Mouse (Mus musculus) ES-E14 (cell line): Measurements from ENCODE around the gene Bzw1. TPM values are rescaled to one million over a fixed set of nuclear protein-coding genes. Genes with fewer than 3 reads are reported as not detected.
A peak's percentile ranks its signal among the peaks of the same experiment; 100 is the strongest.

Experiments used
- DNase-seq: peaks from one replicate; pipeline ENCODE4 v3.0.0-alpha.2; 2013; ENCODE audit warnings: low read depth, low spot score
- H3K27ac ChIP-seq: 2 replicates; pipeline ENCODE4 v1.5.1; 2012; ENCODE audit warnings: low read depth, mild to moderate bottlenecking, low read length, moderate library complexity, mixed read lengths; ENCODE audit not compliant: poor library complexity, insufficient read depth, severe bottlenecking
- H3K36me3 ChIP-seq: 2 replicates; pipeline ENCODE4 v1.6.1; 2012; ENCODE audit warnings: mild to moderate bottlenecking, low read length, moderate library complexity, mixed read lengths; ENCODE audit not compliant: control insufficient read depth, poor library complexity, insufficient read depth, severe bottlenecking
- H3K4me1 ChIP-seq, 2 experiments: fragments of 150-350 bp in 1 of 2; sonication (generic) in 1 of 2; 2 replicates each; pipeline ENCODE4 v1.6.1; 2012; ENCODE audit warnings: low read length in 2 of 2, mild to moderate bottlenecking in 1 of 2, mixed read lengths in 1 of 2; ENCODE audit not compliant: control insufficient read depth in 2 of 2, insufficient read depth in 2 of 2, poor library complexity in 1 of 2
- H3K4me3 ChIP-seq, 2 experiments: fragments of 150-350 bp in 1 of 2; sonication (generic) in 1 of 2; 2 replicates each; pipeline ENCODE4 v1.5.1; 2012; ENCODE audit warnings: low read length in 2 of 2, low read depth in 1 of 2, mild to moderate bottlenecking in 1 of 2, mixed read lengths in 1 of 2; ENCODE audit not compliant: insufficient read depth in 1 of 2, poor library complexity in 1 of 2, severe bottlenecking in 1 of 2
- H3K9ac ChIP-seq: 2 replicates; pipeline ENCODE4 v1.6.1; 2012; ENCODE audit warnings: low read depth, mild to moderate bottlenecking, low read length, mixed read lengths; ENCODE audit not compliant: poor library complexity, insufficient read depth, severe bottlenecking
- H3K9me3 ChIP-seq: fragments of 150-350 bp; sonication (generic); 2 replicates; pipeline ENCODE4 v1.6.1; 2012; ENCODE audit warnings: low read depth, mild to moderate bottlenecking, low read length; ENCODE audit not compliant: control insufficient read depth, insufficient read depth
- CHD2 ChIP-seq: IDR thresholded peaks from 2 replicates; pipeline ENCODE4 v1.6.1; 2014; ENCODE audit warnings: mild to moderate bottlenecking, low read depth, low read length, inconsistent platforms
- HCFC1 ChIP-seq: IDR thresholded peaks from 2 replicates; pipeline ENCODE4 v1.6.1; 2012; ENCODE audit warnings: low read length, inconsistent platforms, borderline replicate concordance; ENCODE audit not compliant: insufficient read depth
- MAFK ChIP-seq: IDR thresholded peaks from 2 replicates; pipeline ENCODE4 v1.6.1; 2014; ENCODE audit warnings: mild to moderate bottlenecking, low read depth, low read length, inconsistent platforms; ENCODE audit not compliant: insufficient read depth
- ZC3H11A ChIP-seq: IDR thresholded peaks from 2 replicates; pipeline ENCODE4 v1.6.1; 2012; ENCODE audit warnings: low read depth, mild to moderate bottlenecking, inconsistent platforms, low read length, borderline replicate concordance
- ZNF384 ChIP-seq: IDR thresholded peaks from 2 replicates; pipeline ENCODE4 v1.6.1; 2012; ENCODE audit warnings: low read depth, low read length, inconsistent platforms
- in situ Hi-C, 2 experiments: fragments of 600-800 bp; cut with MboI; formaldehyde crosslinking; loops; one replicate each; pipeline ENCODE4 v1.15.1; 2025; ENCODE audit warnings: low sequenced_read_pairs in 2 of 2, inconsistent platforms in 1 of 2; ENCODE audit not compliant: unreplicated experiment in 2 of 2
- total RNA-seq: library from RNA; depleted of rRNA; stranded (reverse); fragments of 300-350 nt; gene quantifications from 2 replicates; pipeline ENCODE4 v1.2.3, GENCODE M21; 2012

Bzw1 gene
- total RNA-seq, 1 experiment, result 167 TPM

DNA sequence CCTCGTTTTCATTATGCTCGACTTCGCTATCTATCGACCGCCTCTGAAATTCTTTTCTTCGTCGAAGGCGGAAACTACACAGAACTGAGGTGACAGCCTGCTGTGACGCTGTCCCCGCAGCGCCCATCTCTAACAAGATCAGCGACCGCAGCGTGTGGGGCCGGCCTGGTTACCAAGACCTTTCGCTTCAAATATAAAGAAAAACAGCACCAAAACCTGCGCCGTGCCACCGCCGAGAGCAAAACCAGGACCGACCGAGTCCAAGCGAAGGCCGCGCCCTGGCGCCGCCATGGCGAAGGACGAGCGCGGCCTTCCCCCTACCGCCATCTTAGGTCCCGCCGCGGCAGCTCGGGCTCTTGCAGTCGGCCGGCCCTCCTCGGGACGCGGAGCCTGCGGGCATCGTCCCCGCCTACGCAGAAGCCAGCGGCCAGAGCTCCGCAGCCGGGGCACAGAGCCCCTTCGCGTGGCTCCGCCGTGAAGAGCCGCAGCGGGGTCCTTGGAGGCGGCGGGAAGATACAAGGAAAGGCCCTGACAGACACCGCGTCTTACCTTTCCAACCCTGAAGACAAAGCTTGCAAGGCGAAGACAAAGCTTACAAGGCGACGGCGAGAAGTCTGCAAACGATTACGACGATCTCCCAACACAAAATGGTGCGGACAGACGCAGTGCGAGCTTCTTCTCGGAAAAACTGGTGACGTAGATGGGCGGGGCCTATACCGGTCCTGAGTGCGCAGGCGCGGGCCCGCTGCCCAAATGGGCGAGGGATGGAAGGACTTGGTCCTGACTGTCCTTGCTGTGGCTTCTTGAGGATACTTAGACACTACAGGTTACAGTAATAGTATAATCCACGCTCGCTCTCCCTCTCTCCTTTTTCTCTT lies 30.9 kb downstream of the Bzw1 start, which contains the start of gene Clk1:
TSS of gene Clk1 (minus strand) at position 696 of the 878 bp plus-strand sequence.
- H3K36me3 ChIP-seq, result peaks cover 18% of the 10 kb centered on the region
- H3K27ac ChIP-seq, result peak within 1 kb of the TSS; percentile 84
- in situ Hi-C loops, result loop anchor here in 1 of 2 experiments (25.0 kb wide), 1 partner anchor 1289 kb away; no protein-coding TSS in a partner anchor
- peak within 1 kb of the TSS; percentile 75 to 91 for H3K4me3 ChIP-seq
- H3K9ac ChIP-seq, result peak within 1 kb of the TSS; percentile 91
- DNase-seq, result peak; percentile 86
- TF ChIP-seq HCFC1 (peak; percentile 63), CHD2 (no peak), ZNF384 (no peak), MAFK (0 out of 2 replicates have a peak, but pooled peaks have one; percentile 12), ZC3H11A (no peak; the same call in 1 of the 2 replicates)
- H3K9me3 ChIP-seq, result no peaks in the 10 kb centered on the region
- H3K4me1 ChIP-seq, result peaks cover 7 to 8% of the 10 kb centered on the region in 2 experiments; a peak in 3 of 4 replicates

DNA sequence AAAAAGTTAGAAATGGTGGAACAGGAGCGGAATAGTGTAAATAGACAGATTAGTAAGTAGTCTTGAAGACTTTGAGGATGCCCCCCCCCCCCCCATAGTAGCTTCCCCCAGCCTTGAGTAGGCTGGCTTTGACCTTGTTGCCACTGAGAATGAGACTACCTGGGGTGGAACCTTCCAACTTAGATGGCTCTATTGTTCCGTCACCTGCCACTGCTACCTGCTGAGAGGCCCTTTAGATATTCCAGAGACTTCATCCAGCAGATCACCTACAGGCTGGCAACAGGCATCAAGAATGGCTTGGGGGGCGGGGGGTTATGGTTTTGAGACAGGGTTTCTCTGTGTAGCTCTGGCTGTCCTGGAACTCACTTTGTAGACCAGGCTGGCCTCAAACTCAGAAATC lies 31.9 kb downstream of the Bzw1 start:
- H3K9me3 ChIP-seq, result no peaks in the 10 kb centered on the region
- in situ Hi-C loops, result loop anchor here in 1 of 2 experiments (25.0 kb wide), 1 partner anchor 1288 kb away; no protein-coding TSS in a partner anchor
- peak; percentile 66 for DNase-seq
- H3K27ac ChIP-seq, result peak overlapping the region; percentile 84; the same call in 1 of the 2 replicates
- H3K4me3 ChIP-seq, result no peak overlapping the region; a peak in 1 of 4 replicates
- no peak overlapping the region for H3K9ac ChIP-seq
- peaks cover 11% of the 10 kb centered on the region for H3K36me3 ChIP-seq
- TF ChIP-seq HCFC1 (no peak), ZC3H11A (no peak), CHD2 (no peak), ZNF384 (no peak), MAFK (no peak)
- H3K4me1 ChIP-seq, result peaks cover 7 to 8% of the 10 kb centered on the region in 2 experiments; a peak in 3 of 4 replicates

DNA sequence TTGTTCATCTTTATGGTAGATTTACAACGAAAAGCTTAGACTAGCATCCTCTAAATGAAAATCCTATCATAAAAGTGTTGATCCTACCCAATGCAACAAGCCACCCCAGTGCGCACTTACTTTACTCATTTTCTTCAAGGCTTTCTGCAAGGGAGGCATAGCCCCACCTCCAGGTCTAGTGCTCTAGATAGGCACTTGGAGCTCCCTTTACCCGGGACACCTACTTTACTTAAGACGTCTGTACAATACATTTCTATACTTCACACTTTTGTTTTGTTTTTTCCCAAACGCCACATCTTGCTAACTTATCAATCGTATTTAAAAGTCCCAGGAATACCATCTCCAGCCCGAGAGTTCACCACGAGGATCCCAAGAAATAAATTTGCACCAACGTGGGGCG lies 52.0 kb downstream of the Bzw1 start:
- H3K36me3 ChIP-seq, result peaks cover 22% of the 10 kb centered on the region
- TF ChIP-seq HCFC1, result no peak
- in situ Hi-C loops, result no loop called here

DNA sequence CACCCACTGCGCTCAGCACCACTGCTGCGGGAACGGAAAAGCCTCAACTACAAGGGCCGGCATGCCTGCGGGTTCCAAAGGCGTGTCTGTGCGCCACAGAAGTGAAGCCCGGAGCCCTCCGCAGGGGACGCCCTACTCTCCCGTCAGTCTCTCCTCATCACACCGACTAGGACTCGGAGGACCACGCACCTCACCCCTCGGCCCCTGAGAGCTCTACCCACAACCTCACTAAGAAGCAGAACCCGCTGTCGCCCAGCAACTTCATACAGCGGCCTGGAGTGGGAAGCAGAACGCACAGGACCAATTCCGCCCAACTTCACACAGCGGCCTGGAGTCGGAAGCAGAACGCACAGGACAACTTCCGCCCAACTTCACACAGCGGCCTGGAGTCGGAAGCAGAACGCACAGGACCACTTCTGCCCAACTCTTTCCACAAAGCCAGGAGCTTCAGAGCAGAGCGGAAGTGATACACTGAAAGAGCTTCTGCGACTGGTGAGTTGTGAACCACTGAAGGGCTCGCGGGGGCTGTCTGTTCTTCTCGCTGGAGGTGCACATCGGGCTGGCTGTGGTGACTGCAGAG lies 52.5 kb downstream of the Bzw1 start, which contains the start of the genes Nif3l1 and Ppil3:
TSS of gene Nif3l1 (plus strand) at position 9 of the 580 bp plus-strand sequence.
TSS of gene Ppil3 (minus strand) at position 344 of the 580 bp plus-strand sequence.
- Histone ChIP-seq H3K9ac (peak within 1 kb of the TSS; percentile 95), H3K36me3 (peaks cover 22% of the 10 kb centered on the region), H3K27ac (peak within 1 kb of the TSS; percentile 54), H3K4me3 (peak within 1 kb of the TSS; percentile 89 to 98), H3K4me1 (peaks cover 0 to 7% of the 10 kb centered on the region in 2 experiments; a peak in 1 of 4 replicates), H3K9me3 (no peaks in the 10 kb centered on the region)
- in situ Hi-C loops, result no loop called here
- peak; percentile 78 for DNase-seq
- TF ChIP-seq CHD2, result peak; percentile 32; the same call in 1 of the 2 replicates
- TF ChIP-seq MAFK, result no peak
- TF ChIP-seq HCFC1, result peak; percentile 87

More for the DNA sequence above, 52.0 kb downstream of the Bzw1 start:
- H3K9me3 ChIP-seq, result no peaks in the 10 kb centered on the region
- DNase-seq, result no peak
- peak overlapping the region; percentile 54; the same call in 1 of the 2 replicates for H3K27ac ChIP-seq
- peak overlapping the region; percentile 89 to 98 for H3K4me3 ChIP-seq
- H3K9ac ChIP-seq, result peak overlapping the region; percentile 95
- peaks cover 0 to 7% of the 10 kb centered on the region in 2 experiments; a peak in 1 of 4 replicates for H3K4me1 ChIP-seq
